Mouse (Mus musculus): ENCODE results near the gene Ddhd1. TPM values are rescaled to one million over a fixed set of nuclear protein-coding genes. Genes with fewer than 3 reads are reported as not detected.
A peak's percentile ranks its signal among the peaks of the same experiment; 100 is the strongest.

The Ddhd1 gene
- total RNA-seq, 4 experiments from 2014 or later: 8.9 to 10.8 (median 10.3) TPM

Small RNAs within 50 kb of the gene (microRNA-seq; reads per million reads assigned to microRNA genes)
- gene Mir5131: 3.6 reads per million, percentile 7 among the genes with 10 or more reads in this experiment

Other genes with a start within 250 kb of the Ddhd1 start
- gene Fermt2, start 128.0 kb downstream of the Ddhd1 start, total RNA-seq (2022): 100 to 1,000 TPM; 205 to 238 (median 230) TPM